Mouse (Mus musculus) retina, embryonic 14.5 days (tissue): Measurements from ENCODE around the gene Cfap58.

Source experiments
- DNase-seq: peaks from one replicate; pipeline ENCODE4 v3.0.0-alpha.2; 2015; ENCODE audit warnings: low spot score

The Cfap58 gene

DNA sequence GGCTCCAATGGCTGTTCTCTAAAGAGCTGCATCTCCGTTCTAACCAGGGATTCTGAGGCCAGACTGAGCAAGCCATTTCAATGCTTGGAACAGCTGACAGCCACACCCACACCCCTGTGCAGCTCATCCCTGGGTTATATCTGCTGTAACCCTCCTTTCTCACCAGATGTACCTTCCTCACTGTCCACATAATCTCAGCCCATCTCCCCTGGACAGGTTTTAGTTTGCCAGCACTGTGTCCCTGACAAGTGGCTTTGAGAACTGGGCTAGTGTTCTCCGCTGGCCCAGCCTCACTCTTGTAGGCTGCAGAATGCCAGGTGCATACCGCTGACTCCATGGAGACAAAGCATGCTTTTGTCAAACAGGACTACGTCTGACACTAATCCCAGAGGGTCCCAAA is 20.1 kb upstream of the Cfap58 start:
- DNase-seq = no peak

DNA sequence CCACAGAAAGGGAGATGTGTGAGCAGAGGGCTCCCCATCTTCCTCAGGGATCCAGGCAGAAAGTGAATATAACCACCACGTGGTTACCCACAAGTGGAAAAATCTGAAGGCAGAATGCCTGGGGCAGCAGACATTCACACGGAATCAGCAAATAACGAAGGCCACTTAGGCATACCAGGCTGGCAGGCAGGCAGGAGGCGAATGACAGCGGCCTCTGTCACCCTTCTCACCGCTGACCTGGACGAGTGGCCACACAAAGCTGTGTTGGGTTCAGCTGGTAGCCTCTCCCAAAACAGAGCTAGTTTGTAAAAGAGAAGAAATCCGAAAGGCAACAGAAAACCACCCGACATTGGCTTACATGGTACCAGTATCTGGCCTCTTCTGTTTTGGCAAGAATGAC is 19.5 kb upstream of the Cfap58 start:
- DNase-seq = peak; percentile 25

DNA sequence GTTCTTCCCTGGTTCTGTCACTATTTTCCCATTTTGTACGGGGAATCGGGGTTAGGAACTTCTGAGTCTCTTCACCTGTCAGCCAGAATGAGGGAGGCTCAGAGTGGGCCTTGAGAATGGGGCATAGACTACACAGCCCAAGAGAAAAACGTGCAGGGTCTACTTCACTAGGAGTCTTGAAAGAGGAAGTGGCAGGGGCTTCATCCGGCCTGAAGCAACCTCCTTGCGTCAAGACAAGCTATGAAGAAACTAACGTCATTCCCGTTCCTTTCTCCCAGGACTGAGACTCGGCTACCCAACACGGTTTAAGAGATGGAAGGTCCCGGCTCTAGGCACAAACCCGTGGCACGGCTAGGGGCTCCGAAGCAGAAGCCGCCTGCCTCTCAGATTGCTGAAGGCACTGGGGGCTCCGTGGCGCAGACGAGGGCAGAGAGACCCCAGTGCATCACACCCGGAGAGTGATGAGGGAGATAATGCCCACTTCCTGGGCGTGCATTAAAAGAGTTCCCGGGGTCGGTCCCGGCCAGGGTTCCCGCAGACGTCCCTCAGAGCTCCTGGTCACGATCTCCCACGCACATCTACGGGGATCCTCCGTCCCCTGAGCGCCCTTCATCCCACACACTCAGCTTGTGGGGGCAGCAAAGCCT is 18.9 kb upstream of the Cfap58 start:
- DNase-seq = no peak

GRCm38 (mm10) chr19:47919126-47919965 is 18.1 kb upstream of the Cfap58 start, which contains the start of the genes Cfap43 and Itprip:
Gene Cfap43 (minus strand): TSS chr19:47919287.
Gene Itprip (minus strand): TSS chr19:47919299.
- DNase-seq = peak; percentile 85

GRCm38 (mm10) chr19:47919966-47920375 is 17.5 kb upstream of the Cfap58 start:
- no peak for DNase-seq

GRCm38 (mm10) chr19:47925819-47926218 is 11.7 kb upstream of the Cfap58 start:
- no peak for DNase-seq

GRCm38 (mm10) chr19:47927032-47927431 is 10.4 kb upstream of the Cfap58 start:
- DNase-seq = no peak

DNA sequence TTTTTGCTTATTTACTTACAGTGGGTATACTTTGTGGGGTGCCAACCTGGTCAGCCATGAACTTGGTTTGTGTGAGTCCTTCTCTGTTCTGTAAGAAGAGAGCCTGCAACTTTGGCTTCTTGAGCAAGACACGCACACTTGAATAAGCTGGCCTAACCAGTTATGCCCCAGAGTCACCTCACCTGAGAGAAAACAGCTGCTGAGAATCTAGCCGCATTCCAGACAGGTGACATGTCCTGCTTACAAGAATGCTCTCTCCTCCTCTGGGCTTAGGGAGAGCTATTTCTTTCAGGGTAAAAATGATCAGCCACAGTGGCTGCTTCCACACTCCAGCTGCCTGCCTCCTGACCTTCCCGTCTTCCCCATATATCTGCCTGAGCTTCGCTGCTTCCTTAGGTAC is 8.4 kb upstream of the Cfap58 start:
- DNase-seq = no peak

DNA sequence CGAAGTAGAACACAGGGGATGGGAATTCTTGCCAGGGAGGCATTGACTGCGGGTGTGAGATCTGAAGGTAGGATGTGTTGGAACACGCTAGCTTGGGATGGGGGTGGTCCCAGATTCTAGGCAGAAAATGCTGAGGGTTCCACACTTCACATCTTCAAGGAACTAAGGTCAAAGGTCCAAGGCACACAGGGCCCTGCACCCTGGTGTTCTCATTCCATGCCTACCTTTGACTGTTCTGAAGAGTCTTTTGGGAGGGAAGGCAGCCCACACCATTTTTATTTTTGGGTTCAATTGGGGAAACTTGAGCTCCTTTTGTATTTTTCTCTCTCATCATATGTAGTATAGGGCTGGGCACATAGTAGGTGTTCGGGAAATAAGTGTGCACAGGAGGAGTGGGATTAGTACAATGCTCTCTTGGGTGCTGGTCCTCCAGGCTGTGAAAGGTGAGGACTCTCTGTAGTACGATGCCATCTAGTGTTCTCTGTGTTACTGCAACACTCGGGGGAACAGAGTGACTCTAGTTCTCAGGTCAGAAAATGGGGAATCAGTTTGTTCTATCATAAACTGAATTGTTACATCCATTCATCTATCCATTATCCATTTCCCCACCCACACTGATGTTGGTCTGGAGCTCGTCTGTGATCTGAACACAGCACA is 5.4 kb upstream of the Cfap58 start:
- DNase-seq = peak; percentile 73

DNA sequence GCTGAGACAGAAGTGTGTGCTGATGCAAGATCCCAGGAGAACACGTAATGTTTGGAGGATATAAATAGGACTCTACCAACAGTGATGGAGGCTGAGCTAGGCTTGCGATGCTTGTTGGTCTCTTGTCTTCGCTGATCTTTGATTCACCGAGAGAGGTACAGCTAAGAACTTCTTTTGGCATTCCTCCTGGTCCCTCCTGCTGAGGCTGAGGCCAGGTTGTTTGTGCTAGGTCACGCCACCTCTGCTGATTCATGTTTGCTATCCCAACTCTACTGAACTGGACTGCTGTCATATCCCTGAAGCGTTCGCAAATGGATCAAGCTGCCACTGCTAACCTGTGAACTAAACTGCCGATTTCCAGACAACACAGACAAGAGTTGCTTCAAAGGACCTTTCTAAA is 3.3 kb upstream of the Cfap58 start:
- no peak for DNase-seq

DNA sequence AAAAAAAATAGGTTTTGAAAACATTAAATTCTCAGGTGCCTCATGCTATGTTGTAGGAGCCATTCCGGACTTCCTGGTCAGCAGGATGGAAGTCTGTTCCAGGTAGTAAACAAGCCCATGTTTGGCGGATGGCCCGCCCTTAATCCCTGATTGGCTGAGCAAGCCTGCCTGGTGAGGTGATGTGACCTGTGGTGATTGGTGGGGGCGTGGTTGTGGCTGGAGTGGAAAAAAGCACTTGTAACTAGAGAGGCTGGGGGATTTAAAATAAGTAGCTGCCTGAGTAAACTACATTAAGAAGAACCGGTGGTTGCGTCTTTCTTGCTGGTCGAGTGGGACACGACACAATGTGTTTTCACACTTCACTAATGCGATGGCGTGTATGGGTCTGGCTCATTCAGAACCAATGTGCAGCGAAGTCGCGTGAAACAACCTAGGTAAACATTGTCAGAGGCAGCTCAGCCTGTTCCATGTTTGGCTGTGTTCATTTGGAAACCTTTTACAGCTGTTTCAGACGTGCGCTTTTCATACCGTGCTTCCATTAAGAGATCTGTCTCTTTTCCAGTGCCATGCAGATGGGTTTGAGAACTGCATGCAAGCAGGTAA is 2.7 kb upstream of the Cfap58 start:
- DNase-seq = no peak

- no peak for DNase-seq
Observed at GRCm38 (mm10) chr19:47935530-47935929, 1.9 kb upstream of the Cfap58 start.

DNA sequence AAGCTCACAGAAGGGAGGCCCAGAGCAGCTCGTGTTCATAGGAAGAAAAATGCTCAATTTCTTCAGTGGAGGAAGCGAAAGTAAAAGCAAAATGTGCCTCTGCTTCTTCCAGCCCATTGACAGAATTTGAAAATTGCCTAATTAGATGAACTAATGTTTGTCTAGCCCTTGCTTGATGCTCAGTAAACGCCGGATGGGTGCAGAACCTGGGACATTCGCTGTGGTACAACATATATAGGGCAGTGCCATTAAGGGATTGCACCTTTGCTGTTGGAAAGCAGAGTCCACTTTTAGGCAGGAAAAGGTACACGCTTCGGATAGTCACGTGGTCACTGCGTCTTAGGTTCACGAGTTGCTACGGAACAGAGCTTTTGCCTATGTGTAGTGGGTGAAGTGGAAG is 985 bp upstream of the Cfap58 start:
- DNase-seq = no peak

DNA sequence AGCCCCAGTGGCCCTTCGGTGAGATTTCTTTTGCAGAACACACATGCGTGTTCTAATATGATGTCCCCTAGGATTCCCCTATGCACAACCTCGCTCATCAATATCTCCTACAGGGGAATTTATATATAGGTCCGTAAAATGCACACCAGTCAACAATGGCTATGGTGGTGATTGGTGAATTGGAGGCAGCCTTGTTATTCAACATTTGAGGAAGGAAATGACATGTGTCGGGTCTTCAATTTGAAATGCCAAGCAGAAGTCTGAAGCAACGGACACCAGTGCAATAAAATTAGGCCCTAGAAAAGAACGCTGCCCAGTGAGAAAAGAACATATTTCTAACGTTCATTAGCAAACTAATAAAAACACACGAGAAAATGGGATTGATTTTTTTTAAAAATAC is 537 bp upstream of the Cfap58 start:
- no peak for DNase-seq

- DNase-seq = no peak
Observed at GRCm38 (mm10) chr19:47939361-47939760, 1.9 kb downstream of the Cfap58 start.

DNA sequence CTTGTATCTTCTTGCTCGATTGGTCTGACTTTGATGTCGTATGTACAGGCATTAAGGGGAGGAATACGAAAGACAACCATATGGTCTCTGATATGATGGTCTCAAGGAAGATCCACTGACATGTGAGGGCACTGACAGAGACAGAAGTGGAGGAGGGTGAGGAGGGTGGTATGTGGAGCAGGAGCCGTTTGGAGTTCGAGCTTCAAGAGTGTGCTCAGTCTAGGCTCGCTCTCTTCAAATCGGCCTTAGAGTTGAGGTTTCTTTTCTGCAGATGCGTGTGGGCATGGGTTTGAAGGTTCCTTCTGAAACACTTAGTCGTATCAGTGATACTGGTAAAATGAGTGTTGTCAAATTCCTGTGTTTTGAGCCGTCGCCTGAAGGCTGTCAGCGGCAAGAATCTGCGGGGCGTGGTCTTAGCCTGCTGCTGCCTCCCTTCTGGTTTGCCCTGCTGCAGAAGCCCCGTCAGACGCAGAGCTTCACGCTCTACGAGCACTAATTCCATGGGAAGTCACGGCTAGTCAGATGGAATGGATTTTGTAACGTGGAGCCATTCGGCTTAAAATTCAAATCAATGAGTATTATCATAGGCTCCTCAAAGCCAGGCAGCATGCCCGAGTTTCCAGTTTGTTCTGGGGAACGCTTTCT is 9.5 kb downstream of the Cfap58 start:
- peak; percentile 74 for DNase-seq

DNA sequence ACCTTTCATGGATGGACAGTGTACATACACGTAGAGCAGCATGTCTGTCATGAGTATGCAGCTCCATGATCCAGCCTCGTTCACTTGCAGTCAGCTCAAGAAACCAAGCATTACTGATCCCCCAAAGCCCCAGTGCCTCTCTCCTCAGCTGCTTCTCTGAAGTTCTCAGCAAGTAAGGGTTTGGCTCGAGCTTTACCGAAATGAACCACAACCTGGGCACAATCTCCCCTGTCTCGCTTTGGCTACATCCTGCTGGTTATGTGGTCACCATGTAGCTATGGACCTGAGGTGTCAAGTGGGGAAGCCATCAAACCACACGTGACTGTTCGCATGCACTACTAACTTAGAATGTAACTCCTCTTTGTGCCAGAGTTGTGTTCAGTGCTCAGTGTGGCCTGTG is 13.5 kb downstream of the Cfap58 start:
- no peak for DNase-seq

DNA sequence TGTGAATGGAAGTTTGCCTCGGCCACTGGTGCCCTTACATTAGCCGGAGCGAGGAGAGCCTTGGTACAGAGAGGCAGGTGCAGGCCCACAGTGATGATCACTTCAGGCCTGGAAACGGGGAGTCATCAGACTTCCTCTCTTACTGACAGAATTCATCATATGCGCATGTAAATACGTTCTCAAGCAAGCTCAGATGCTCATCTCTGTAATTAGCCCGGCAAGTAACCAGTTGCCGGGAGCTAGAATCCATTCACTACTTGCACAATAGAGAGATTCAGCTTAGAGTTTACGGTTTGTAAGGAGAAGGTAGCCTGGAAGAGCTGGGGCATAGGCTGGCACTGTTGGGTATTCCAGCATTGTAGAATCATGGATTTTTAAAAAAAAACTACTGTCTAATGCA is 15.7 kb downstream of the Cfap58 start:
- DNase-seq = no peak

DNA sequence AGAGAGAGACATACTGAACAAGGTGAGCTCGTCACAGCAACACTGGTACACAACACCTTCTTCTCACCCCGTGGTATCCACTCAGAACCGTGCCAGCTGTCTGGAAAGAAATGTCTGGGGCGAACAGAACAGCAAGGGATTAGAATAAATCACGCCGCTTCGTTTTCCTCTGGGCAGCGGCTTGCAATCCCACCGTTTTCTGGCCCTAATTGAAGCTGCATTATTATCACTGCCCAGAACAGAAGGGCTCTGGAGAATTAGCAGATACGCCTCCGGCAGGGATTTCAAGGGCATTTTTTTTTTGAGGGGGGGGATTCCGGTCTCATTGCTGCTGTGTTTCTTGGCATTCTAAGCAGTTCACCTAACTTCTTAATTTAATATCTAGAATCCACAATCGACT is 20.7 kb downstream of the Cfap58 start:
- DNase-seq = no peak

DNA sequence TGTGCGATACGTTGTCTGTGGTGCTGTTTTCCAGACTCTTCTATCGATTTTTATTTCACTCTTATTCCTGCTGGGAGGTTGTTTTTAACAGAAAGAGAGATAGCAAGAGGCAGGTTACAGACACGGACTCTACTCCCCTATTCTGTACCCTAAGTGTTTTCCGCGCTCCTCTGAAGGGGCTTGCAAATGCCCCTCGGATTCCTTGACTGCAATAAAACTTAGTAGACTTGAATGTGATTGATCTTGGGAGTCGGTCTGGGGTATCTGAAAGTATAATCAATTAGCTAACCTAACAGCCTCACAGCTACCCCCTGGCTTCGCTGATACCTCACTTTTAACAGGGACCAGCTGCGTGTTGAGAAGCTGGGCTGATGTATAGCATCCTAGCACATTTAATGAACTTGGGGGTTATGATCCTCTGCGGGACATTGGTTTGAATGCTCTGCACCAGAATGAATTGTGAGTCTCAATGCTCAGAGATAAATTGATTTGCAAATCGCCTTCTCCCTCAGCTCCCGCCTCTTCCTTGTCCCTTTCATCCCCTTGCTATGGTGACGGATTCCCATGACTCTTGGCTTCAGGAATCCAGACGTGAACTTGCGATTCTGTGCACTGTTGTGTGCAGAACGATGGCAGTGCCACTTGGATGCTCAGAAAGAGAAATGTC is 31.7 kb downstream of the Cfap58 start:
- DNase-seq = no peak

- DNase-seq = no peak
Observed at GRCm38 (mm10) chr19:47971066-47971465, 33.6 kb downstream of the Cfap58 start.
